Mouse (Mus musculus) hindbrain, embryonic 11.5 days (tissue): ENCODE measurements at regions not wholly inside any gene's neighbourhood (a gene's known extent, or its start where the extent isn't known, plus 50 kb on each side); places are given as distances from the start of the nearest gene placed in this dataset.
A peak's percentile ranks its signal among the peaks of the same experiment; 100 is the strongest.

Experiments
- ATAC-seq: fragments of 200-750 bp; cut with Nextera tagmentation; 2 replicates; pipeline ENCODE4 v1.8.0; 2017; ENCODE audit warnings: mild to moderate bottlenecking, moderate TSS enrichment, moderate library complexity; ENCODE audit not compliant: low FRiP score
- DNase-seq: peaks from one replicate; pipeline ENCODE4 v3.0.0-alpha.2; 2015; ENCODE audit warnings: low spot score
- H3K27ac ChIP-seq: fragments of 300-500 bp; sonication (generic); 2 replicates; pipeline ENCODE4 v1.5.1; 2014; ENCODE audit warnings: mild to moderate bottlenecking, low read depth, low read length
- H3K27me3 ChIP-seq: fragments of 300-500 bp; sonication (generic); 2 replicates; pipeline ENCODE4 v1.6.1; 2014; ENCODE audit warnings: mild to moderate bottlenecking, low read length, moderate library complexity, mixed read lengths; ENCODE audit not compliant: control insufficient read depth, insufficient read depth
- H3K36me3 ChIP-seq: fragments of 300-500 bp; sonication (generic); 2 replicates; pipeline ENCODE4 v1.6.1; 2014; ENCODE audit warnings: mild to moderate bottlenecking, low read length, moderate library complexity, mixed read lengths; ENCODE audit not compliant: control insufficient read depth, insufficient read depth
- H3K4me1 ChIP-seq: fragments of 300-500 bp; sonication (generic); replicated peaks from 2 replicates; pipeline ENCODE4 v1.6.1; 2014; ENCODE audit warnings: low read length, mixed read lengths; ENCODE audit not compliant: control insufficient read depth, insufficient read depth
- H3K4me2 ChIP-seq: fragments of 300-500 bp; sonication (generic); replicated peaks from 2 replicates; pipeline ENCODE4 v1.6.1; 2014; ENCODE audit warnings: mild to moderate bottlenecking, low read depth, low read length
- H3K4me3 ChIP-seq: fragments of 300-500 bp; sonication (generic); 2 replicates; pipeline ENCODE4 v1.5.1; 2014; ENCODE audit warnings: low read depth, low read length
- H3K9ac ChIP-seq: fragments of 300-500 bp; sonication (generic); 2 replicates; pipeline ENCODE4 v1.6.1; 2014; ENCODE audit warnings: low read depth, low read length
- H3K9me3 ChIP-seq: fragments of 300-500 bp; sonication (generic); 2 replicates; pipeline ENCODE4 v1.6.1; 2016; ENCODE audit warnings: low read length; ENCODE audit not compliant: control insufficient read depth
- whole genome bisulfite sequencing: fragments of 180-500 bp; shearing (Covaris S2); extraction: QIAGEN DNeasy Blood & Tissue Kit; methylation state at CpG from one replicate; pipeline ENCODE4 v1.1.7; 2014; 5-methylcytosine and 5-hydroxymethylcytosine counted together

DNA sequence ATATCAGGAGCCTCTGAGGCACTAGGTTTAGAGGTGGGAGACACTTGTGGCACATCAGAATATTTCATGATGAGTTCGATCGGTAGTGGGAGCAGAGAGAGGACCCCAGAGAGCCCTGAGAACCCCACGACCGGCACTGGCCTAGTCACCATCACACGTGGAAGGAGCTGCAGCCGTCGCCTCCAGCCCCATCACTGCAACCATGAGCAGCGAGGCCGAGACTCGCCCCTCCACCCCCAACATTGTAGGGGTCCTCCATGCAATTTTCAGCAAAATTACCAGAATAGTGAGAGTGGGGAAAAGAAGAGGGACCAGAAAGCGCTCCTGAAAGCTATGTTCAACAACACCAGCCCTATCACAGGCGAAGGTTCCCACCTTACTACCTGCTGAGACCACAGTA is 297.0 kb downstream of the Edem1 start:
- H3K9ac ChIP-seq, result no peak overlapping the region
- 94% methylated on average over 12 of the region's 12 CpGs for WGBS
- no peaks in the 10 kb centered on the region for H3K36me3 ChIP-seq
- H3K9me3 ChIP-seq, result no peaks in the 10 kb centered on the region
- H3K4me3 ChIP-seq, result no peak overlapping the region
- H3K27ac ChIP-seq, result no peak overlapping the region
- ATAC-seq, result no peak
- no peak overlapping the region for H3K4me2 ChIP-seq
- H3K27me3 ChIP-seq, result no peaks in the 10 kb centered on the region
- H3K4me1 ChIP-seq, result no peaks in the 10 kb centered on the region
- no peak for DNase-seq

DNA sequence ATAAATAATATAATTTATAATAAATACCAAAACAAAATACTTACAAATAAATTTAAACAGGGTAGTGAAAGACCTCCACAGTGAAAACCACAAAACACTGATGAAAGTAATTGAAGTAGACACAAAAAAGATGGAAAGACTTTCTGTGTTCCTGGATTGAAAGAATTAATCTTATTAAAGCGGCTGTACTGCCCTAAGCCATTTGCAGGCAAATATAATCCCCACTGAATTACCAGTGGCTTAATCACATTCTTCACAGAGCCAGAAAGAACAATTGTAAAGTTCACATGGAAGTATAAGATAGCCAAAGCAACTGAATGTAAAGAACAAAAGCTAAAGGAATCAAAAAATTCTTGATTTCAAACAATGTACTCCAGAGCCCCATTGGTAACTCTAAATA is 298.8 kb downstream of the Edem1 start:
- H3K4me1 ChIP-seq, result no peaks in the 10 kb centered on the region
- 82% methylated on average over 1 of the region's 1 CpGs for WGBS
- H3K36me3 ChIP-seq, result no peaks in the 10 kb centered on the region
- ATAC-seq (no peak), DNase-seq (no peak)
- H3K4me2 ChIP-seq, result no peak overlapping the region
- no peak overlapping the region for H3K27ac ChIP-seq
- no peak overlapping the region for H3K9ac ChIP-seq
- no peaks in the 10 kb centered on the region for H3K27me3 ChIP-seq
- no peaks in the 10 kb centered on the region for H3K9me3 ChIP-seq
- no peak overlapping the region for H3K4me3 ChIP-seq

- no peak overlapping the region for H3K4me2 ChIP-seq
- ATAC-seq (no peak), DNase-seq (no peak)
- H3K27me3 ChIP-seq, result no peaks in the 10 kb centered on the region
- no peak overlapping the region for H3K4me3 ChIP-seq
- no peaks in the 10 kb centered on the region for H3K4me1 ChIP-seq
- no peaks in the 10 kb centered on the region for H3K36me3 ChIP-seq
- no peak overlapping the region for H3K27ac ChIP-seq
- 79% methylated on average over 5 of the region's 5 CpGs for WGBS
- no peaks in the 10 kb centered on the region for H3K9me3 ChIP-seq
- H3K9ac ChIP-seq, result no peak overlapping the region
Observed at GRCm38 (mm10) chr6:109146111-109146510, 317.7 kb downstream of the Edem1 start.

DNA sequence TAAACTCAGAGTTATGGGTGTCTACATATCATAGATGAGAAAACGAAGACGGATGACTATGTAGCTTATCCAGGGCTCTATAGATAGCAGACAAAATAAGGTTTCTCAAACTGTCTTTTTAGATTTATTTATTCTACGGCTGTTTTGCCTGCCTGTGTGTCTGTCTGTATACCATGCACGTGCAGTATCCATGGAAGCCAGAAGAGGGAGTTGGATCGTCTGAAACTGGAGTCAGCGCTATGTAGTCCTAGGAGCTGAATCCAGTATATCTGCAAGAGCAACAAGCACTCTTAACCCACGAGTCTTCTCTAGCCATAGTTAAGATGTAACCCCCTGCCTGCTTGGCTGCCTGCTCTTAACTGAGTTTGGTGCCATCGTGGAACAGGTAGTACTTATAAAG is 320.6 kb downstream of the Edem1 start:
- WGBS, result 80% methylated on average over 8 of the region's 8 CpGs
- H3K9me3 ChIP-seq, result no peaks in the 10 kb centered on the region
- DNase-seq (no peak), ATAC-seq (no peak)
- no peaks in the 10 kb centered on the region for H3K36me3 ChIP-seq
- no peak overlapping the region for H3K27ac ChIP-seq
- no peak overlapping the region for H3K4me3 ChIP-seq
- H3K4me1 ChIP-seq, result no peaks in the 10 kb centered on the region
- no peak overlapping the region for H3K9ac ChIP-seq
- H3K27me3 ChIP-seq, result no peaks in the 10 kb centered on the region
- H3K4me2 ChIP-seq, result no peak overlapping the region

GRCm38 (mm10) chr6:109150023-109150911 is 321.8 kb downstream of the Edem1 start:
- ATAC-seq, result peak; percentile 94
- 45% methylated on average over 20 of the region's 22 CpGs for WGBS
- H3K4me3 ChIP-seq, result no peak overlapping the region
- H3K9me3 ChIP-seq, result no peaks in the 10 kb centered on the region
- H3K36me3 ChIP-seq, result no peaks in the 10 kb centered on the region
- H3K4me2 ChIP-seq, result no peak overlapping the region
- H3K9ac ChIP-seq, result no peak overlapping the region
- H3K27me3 ChIP-seq, result no peaks in the 10 kb centered on the region
- H3K4me1 ChIP-seq, result no peaks in the 10 kb centered on the region
- peak; percentile 92 for DNase-seq
- H3K27ac ChIP-seq, result no peak overlapping the region

DNA sequence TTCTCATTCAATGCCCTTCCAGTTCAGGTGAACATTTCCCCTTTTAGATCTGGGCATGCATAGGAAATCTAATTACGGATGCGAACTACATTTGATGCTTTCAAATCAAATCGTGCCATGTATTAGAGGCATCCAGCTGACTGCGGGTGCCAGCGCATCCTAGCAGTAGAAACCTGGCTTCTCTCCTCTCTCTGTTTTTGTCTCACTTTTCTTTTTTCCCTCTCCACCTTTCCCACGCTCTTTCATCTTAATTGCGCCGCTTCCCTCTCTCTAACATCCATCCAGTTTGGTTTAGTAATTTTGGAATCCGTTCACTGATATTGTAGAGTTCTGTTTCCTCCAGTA is 322.4 kb downstream of the Edem1 start:
- ATAC-seq, result no peak; the same call in 1 of the 2 replicates
- no peak overlapping the region for H3K4me2 ChIP-seq

GRCm38 (mm10) chr6:109153624-109154023 is 325.2 kb downstream of the Edem1 start:
- WGBS, result 65% methylated on average over 7 of the region's 7 CpGs
- no peak overlapping the region for H3K4me3 ChIP-seq
- no peak overlapping the region for H3K27ac ChIP-seq
- H3K27me3 ChIP-seq, result no peaks in the 10 kb centered on the region
- DNase-seq (no peak), ATAC-seq (no peak)
- H3K4me2 ChIP-seq, result no peak overlapping the region
- no peaks in the 10 kb centered on the region for H3K36me3 ChIP-seq
- no peaks in the 10 kb centered on the region for H3K4me1 ChIP-seq
- no peak overlapping the region for H3K9ac ChIP-seq
- H3K9me3 ChIP-seq, result no peaks in the 10 kb centered on the region

More for the DNA sequence above, 322.4 kb downstream of the Edem1 start:
- Histone ChIP-seq H3K9ac (no peak overlapping the region), H3K27me3 (no peaks in the 10 kb centered on the region), H3K4me3 (no peak overlapping the region), H3K9me3 (no peaks in the 10 kb centered on the region), H3K27ac (no peak overlapping the region), H3K4me1 (no peaks in the 10 kb centered on the region), H3K36me3 (no peaks in the 10 kb centered on the region)
- 84% methylated on average over 9 of the region's 9 CpGs for WGBS
- no peak for DNase-seq

GRCm38 (mm10) chr6:109159561-109159960 is 331.1 kb downstream of the Edem1 start:
- H3K27me3 ChIP-seq, result no peaks in the 10 kb centered on the region
- DNase-seq (no peak), ATAC-seq (no peak)
- H3K4me3 ChIP-seq, result no peak overlapping the region
- H3K36me3 ChIP-seq, result no peaks in the 10 kb centered on the region
- 88% methylated on average over 7 of the region's 7 CpGs for WGBS
- no peak overlapping the region for H3K4me2 ChIP-seq
- no peaks in the 10 kb centered on the region for H3K4me1 ChIP-seq
- H3K9me3 ChIP-seq, result no peaks in the 10 kb centered on the region
- H3K27ac ChIP-seq, result no peak overlapping the region
- no peak overlapping the region for H3K9ac ChIP-seq

GRCm38 (mm10) chr6:109167439-109167838 is 339.0 kb downstream of the Edem1 start:
- Histone ChIP-seq H3K36me3 (no peaks in the 10 kb centered on the region), H3K4me2 (no peak overlapping the region), H3K4me1 (no peaks in the 10 kb centered on the region), H3K9ac (no peak overlapping the region), H3K9me3 (no peaks in the 10 kb centered on the region), H3K27me3 (no peaks in the 10 kb centered on the region), H3K4me3 (no peak overlapping the region), H3K27ac (no peak overlapping the region)
- DNase-seq, result no peak
- WGBS, result 81% methylated on average over 5 of the region's 5 CpGs
- no peak for ATAC-seq
